Mouse (Mus musculus) heart, postnatal 14 days (tissue): Measurements from ENCODE around the gene Bcorl1. TPM values are rescaled to one million over a fixed set of nuclear protein-coding genes. Genes with fewer than 3 reads are reported as not detected.
"Not testable (repeated sequence)": the region's sequence is repeated elsewhere in the genome, so short reads cannot be mapped to it uniquely, and the experiment has no call there.

Experiments
- DNase-seq, 2 experiments: peaks; one replicate each; pipeline ENCODE4 v3.0.0; 2021 to 2022
- intact Hi-C: fragments of 180-260 bp; cut with DNase I; formaldehyde crosslinking; loops from one replicate; pipeline ENCODE4 v1.15.1; 2025
- total RNA-seq, 2 experiments: library from RNA; stranded (reverse); gene quantifications; 2 replicates each; pipeline ENCODE4 v1.2.3; 2021

The Bcorl1 gene
- total RNA-seq, 2 experiments from 2014 or later = 8.2 to 8.8 TPM

DNA sequence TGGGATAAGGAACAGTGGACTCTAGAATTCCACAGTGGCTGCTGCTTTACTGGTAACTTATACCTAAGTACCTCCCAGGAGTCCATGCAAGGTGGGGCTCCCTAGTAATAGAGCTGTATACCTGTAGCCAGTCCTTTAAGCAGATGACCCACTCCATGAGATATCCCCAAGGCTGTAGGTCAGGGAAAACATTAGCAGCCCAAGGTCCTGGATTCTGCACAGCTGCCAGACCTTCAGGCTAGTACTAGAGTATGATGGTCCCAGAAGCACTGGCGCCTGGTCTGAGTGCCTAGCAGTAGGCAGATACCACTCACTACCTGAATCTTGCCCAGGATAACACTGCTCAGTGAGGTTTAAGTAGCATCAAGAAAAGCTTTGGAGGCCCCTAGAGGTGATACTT is 93.1 kb downstream of the Bcorl1 start:
- no peak for DNase-seq
- intact Hi-C loops = no loop called here

DNA sequence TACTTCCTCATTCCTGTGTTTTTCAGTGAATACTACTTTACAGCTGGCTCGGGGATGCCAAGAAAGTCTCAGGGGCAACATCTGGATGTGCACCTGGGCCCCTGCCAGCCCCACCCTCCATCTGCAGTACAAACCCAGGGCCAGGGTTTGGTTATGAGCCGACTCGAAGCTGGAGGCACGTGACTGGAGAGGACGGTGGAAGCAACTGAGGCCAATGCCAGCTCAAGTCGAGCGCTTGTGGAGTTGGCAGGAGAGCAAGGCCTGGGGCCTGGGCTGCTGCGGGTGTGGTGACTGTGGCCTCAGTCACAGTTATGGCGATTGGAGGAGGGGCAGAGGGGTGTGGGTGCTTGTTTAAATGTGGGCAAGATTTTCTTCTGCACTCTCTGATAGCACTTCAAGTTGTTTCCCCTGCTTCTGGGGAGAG is 94.3 kb downstream of the Bcorl1 start:
- no peak for DNase-seq

DNA sequence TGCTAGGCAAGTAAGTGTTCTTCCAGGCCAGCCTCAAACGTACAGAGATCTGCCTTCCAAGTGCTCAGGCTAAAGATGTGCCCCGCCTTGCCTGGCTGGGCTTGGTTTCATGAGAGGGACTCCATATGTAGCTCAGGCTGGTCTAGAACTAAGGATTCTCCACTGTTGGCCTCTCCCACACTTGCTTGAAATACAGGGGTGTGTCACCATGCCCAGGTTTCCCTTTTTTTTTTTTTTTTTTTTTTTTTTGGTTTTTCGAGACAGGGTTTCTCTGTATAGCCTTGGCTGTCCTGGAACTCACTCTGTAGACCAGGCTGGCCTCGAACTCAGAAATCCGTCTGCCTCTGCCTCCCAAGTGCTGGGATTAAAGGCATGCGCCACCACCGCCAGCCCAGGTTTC is 94.9 kb downstream of the Bcorl1 start:
- DNase-seq, intact Hi-C loops: not testable (repeated sequence)

More for the DNA sequence above, 94.3 kb downstream of the Bcorl1 start:
- intact Hi-C loops = no loop called here

DNA sequence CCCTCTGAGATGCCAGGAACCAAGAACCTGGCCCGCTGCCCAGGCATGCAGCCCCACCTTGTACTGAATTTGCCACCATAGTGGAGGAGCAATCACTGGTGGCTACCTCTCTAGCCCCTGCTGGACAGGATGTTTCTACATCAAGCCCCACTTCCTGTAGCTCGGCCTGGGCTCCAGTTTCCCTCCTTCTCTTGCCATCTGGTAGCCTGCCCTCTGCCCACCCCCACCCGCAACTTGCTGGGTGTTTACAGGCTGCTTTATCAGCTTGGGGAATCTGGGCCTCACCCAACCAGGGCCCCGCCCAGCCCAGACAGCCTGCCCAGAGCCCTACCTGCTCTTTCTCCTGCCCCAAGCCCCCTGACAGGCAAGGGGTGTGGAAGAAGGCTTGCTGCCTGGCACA is 97.9 kb downstream of the Bcorl1 start:
- DNase-seq = no peak
- intact Hi-C loops = no loop called here

DNA sequence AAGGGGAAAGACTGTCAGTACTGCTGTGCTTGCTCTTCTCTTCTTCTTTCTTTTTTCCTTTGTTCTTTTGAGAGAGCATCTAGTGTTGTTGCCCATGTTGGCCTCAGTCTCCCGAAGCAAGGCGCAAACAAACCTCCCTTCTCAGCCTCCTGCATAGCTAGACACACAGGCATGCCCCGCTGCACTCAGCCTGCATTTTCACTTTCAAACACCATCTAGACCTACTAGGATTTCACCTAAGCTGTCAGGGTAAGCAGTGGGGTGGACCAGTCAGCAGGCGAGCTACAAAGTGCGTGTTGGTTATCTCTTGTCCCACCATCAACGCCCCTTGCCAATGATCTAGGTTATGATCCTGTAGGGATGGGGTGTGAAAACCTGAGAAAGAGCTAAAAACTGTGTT is 100.4 kb downstream of the Bcorl1 start:
- intact Hi-C loops = no loop called here
- DNase-seq = no peak

DNA sequence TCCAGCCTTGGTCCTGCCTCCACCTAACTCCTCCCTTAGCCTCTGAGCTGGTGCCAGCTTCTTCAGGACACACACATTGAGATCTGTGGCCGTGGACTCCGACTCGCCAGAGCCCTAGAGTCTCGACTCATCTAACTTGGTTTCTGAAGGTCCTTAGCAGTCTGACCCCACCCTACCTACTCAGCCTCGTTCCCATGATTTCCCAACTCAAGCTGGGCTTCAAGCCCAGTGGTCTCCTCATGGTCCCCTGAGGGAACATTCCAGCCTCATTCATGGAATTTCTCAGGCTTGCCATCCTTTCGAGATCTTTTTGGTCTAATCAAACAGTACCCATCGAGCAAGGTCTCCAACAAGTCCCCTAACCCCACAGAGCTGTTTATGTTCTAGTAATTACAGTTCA is 100.8 kb downstream of the Bcorl1 start:
- DNase-seq = no peak
- intact Hi-C loops = no loop called here

DNA sequence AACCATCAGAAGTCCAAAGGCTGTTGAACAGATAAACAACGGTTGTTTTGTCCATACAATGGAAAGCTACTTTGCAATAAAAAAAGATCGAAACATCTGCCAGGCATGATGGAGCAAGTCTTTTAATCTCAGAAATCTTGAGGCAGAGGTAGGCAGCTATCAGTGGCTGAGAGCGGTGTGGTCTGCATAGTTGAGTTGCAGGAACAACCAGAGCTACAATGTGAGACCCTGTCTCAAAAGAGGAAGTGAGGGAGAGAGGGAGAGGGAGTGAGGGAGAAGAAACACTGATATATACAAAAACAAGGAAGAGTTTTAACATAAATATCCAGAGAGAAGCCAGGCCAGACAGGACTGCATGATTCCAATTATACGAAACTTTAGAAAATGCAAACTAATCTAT is 103.5 kb downstream of the Bcorl1 start:
- intact Hi-C loops = no loop called here
- DNase-seq = no peak

DNA sequence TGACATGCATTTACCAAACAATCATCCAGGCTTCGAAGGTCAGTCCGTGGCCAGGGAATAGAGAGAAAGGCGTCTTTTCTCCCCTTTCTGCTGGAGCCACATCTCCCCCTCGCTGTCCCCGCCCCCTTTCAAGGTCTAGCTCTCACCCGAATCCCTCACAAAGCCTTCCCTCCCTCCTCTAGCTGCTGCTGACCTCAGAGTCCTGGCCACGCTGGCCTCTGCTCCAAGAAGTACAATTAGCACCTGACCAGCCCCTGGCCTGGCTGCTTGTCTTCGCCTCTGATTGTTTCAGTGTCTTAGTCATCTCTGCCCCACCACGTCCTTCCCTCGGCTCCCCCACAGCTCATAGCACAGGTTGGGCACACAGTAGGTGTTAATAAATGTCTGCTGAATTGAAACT is 108.5 kb downstream of the Bcorl1 start:
- intact Hi-C loops = no loop called here
- no peak for DNase-seq

DNA sequence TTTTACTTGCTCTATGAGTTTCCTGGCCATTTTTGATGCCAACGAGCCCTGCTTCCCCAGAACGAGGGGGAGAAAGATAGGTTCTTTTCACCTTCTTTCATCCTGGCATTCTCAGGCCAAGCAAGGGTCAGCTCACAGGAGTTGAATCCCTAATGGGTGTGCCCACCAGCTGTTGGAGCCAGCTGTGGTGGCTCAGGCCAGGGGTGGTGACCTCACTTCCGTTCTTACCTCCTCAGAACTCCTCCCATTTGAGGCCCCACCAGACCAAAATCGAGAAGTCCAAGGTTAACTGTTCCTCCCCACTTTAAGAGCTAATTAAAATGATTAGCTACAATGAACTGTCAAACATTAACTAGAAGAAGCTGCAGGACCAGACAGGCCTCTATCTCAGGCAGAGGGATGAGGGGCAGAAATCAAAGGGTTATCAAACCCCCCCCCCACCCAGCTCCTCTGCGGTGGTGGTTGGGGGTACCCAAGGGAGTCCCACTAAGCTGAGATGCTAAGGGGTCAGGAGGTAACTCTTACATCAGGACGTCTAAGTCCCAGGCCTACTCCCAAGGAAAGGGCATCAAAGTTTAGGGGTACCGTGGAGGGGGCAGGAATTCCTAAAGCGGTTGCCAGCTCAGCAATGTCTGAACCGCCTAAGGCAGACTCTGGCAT is 111.2 kb downstream of the Bcorl1 start:
- peak; percentile 22 to 38 for DNase-seq
- intact Hi-C loops = no loop called here

DNA sequence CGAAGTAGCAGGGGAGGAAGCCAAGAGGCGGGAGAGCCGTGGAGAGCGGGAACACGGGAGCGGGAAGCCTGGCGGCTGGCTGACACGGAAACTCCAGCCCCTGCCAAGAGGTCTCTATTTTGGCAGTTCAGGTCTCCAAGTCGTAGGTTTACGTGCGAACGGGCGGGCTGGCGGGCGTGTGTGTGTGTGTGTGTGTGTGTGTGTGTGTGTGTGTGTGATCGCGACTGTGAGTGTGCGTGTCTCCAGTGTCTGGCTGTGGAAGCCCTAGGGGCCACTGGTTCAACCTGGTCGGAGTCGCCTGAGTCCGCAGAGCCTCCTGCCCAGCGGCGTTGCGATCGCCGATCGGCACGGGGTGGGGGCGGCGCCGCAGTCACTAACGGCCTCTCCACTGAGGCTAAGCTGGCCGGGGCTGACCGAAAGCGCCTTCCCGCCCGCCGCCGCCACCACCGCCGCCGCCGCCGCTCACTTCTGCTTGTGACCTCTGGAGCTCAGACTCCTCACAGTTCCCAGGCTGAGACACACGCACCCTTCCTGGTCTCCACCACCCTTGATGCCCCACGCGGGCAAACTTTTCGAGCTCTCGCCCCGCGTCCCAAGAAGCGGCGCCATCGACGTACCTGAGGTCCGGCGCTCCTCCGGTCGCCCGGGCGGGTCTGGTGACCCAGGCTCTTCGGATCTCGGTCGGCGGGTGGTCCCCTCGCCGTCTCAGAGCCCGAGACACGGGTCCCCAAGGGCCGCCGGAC is 111.9 kb downstream of the Bcorl1 start:
- peak; percentile 31 to 49 for DNase-seq
- intact Hi-C loops = no loop called here

DNA sequence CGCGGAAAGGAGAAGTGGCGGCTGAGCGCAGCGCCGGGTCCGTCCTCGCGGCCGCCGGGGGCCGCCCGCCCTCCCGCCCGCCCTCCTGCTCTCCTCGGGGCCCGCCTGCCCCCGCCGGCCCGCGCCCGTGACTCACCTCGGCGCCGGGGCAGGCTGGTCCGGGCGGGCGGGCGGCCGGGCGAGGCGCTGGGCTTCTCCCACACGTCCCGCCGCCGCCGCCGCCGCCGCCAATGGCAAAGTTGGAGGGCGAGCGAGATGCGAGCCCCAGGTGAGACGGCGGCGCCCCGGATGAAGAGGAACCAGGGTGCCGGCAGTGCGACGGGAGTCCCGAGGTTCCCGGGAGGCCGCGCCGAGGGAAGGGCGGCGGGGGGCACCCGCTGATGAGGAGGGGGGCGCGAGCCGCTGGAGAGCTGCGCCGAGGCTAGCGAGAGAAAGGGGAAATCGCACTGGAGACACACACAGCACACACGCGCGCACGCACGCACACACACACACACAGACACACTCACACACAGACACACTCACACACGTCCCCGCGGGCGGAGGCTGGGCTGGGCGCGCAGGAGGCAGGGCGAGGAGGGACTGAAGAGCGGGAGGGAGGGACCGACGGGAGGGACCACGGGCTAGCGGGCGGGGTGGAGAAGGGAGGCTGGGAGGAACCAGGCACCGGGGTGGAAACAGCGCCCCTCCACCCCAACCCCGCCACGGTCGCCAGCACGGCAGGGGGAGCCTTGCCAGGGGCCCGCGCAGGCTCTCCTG is 112.8 kb downstream of the Bcorl1 start:
- DNase-seq = peak; percentile 77 to 81
- intact Hi-C loops = no loop called here

DNA sequence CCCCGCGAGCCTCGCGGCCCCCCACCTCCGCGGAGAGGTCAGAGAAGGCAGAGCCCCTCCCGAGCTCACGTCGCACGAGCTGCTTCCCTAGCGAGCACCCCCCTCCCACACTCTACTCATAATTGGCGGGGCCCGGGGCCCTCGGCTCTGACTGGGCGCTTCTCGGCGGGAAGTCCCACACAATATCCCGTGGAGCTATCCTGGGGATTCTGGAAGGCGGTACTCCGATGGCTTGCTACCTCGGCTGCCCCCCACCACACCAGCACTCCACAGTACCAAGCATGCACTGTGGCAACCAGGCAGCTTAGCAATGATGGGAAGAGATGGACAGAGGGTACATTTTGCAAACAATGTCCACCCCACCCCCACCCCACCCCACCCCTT is 113.3 kb downstream of the Bcorl1 start:
- intact Hi-C loops = no loop called here
- DNase-seq = no peak

DNA sequence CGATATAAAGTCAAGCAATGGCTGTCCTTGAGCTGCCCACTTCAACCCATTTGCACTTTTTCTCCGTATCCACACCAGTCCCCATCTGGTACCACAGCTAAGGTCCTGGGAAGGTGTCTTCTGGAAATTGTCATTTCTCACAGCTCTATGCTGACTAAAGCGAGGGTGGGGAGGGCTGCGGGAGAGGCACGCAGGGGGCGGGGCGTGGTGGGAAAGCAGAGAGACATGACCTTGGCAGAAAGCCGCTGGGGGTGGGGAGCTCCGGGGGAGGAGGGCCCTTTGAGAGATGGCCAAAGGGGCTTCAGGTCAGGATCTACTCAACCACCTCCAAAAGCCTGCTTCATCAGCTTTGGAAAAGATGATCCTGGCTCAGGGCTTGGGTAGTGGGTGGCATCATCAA is 113.9 kb downstream of the Bcorl1 start:
- DNase-seq = peak; percentile 16
- intact Hi-C loops = no loop called here

DNA sequence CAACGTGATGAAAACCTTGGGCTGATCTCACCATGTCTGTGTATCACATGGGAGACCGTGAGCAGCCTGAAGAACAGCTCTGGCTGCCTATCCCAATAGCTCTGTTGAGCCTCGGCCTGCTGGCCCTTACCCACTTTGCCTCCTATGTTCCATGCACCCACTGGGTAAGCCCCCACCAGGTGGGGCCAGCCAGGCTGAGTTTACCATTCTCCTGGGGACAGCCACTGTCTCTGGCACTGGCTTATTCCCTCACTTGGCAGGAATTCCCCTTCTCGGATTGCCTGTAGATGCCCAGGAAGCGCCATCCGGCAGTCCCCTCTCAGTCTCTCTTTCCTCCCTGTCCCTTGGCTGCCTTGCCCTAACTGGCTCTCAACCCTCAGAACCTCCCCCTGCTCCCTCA is 115.8 kb downstream of the Bcorl1 start:
- DNase-seq = no peak
- intact Hi-C loops = no loop called here

Other genes starting within 250 kb of the Bcorl1 start
- 1 to 10 TPM; 1.5 to 2.6 TPM for gene Xpnpep2, start 232.6 kb upstream of the Bcorl1 start, total RNA-seq
- gene Sash3, start 194.9 kb upstream of the Bcorl1 start, total RNA-seq = 1 to 10 TPM; 1.3 to 5.8 TPM
- 10 to 100 TPM; 26.9 to 30.2 TPM for gene Zdhhc9, start 132.5 kb upstream of the Bcorl1 start, total RNA-seq
- gene Utp14a, start 84.5 kb upstream of the Bcorl1 start, total RNA-seq = 10 to 100 TPM; 14.0 to 16.4 TPM
- gene Elf4, start 121.8 kb downstream of the Bcorl1 start, total RNA-seq = 10 to 100 TPM in 1 of 2 experiments, 1 to 10 TPM in 1; 8.4 to 12.3 TPM
- gene Aifm1, start 172.2 kb downstream of the Bcorl1 start, total RNA-seq = 100 to 1,000 TPM in 1 of 2 experiments, 10 to 100 TPM in 1; 91.4 to 105 TPM
- under 1 TPM in 1 of 2 experiments, not detected in 1; 0.24 TPM for gene Rab33a, start 177.9 kb downstream of the Bcorl1 start, total RNA-seq